Mouse (Mus musculus) hindbrain, postnatal 0 days (tissue): ENCODE measurements around the gene Fam171a2. TPM values are rescaled to one million over a fixed set of nuclear protein-coding genes. Genes with fewer than 3 reads are reported as not detected.
A peak's percentile ranks its signal among the peaks of the same experiment; 100 is the strongest.

ENCODE experiments used
- ATAC-seq: fragments of 200-750 bp; cut with Nextera tagmentation; 2 replicates; pipeline ENCODE4 v1.8.0; 2017; ENCODE audit warnings: mild to moderate bottlenecking, moderate TSS enrichment, moderate library complexity
- DNase-seq: peaks from one replicate; pipeline ENCODE4 v3.0.0-alpha.2; 2015; ENCODE audit warnings: low spot score
- H3K27ac ChIP-seq: fragments of 300-500 bp; sonication (generic); 2 replicates; pipeline ENCODE4 v1.5.1; 2014; ENCODE audit warnings: mild to moderate bottlenecking
- H3K27me3 ChIP-seq: fragments of 300-500 bp; sonication (generic); 2 replicates; pipeline ENCODE4 v1.6.1; 2014; ENCODE audit warnings: low read length, mixed read lengths; ENCODE audit not compliant: insufficient read depth
- H3K36me3 ChIP-seq: fragments of 300-500 bp; sonication (generic); 2 replicates; pipeline ENCODE4 v1.6.1; 2014; ENCODE audit warnings: low read length, mixed read lengths; ENCODE audit not compliant: insufficient read depth
- H3K4me1 ChIP-seq: fragments of 300-500 bp; sonication (generic); 2 replicates; pipeline ENCODE4 v1.6.1; 2014; ENCODE audit warnings: antibody characterized with exemption, low read length, mixed read lengths; ENCODE audit not compliant: insufficient read depth
- H3K4me2 ChIP-seq: fragments of 300-500 bp; sonication (generic); 2 replicates; pipeline ENCODE4 v1.6.1; 2014; ENCODE audit warnings: low read depth, mild to moderate bottlenecking, low read length, moderate library complexity, mixed read lengths
- H3K4me3 ChIP-seq: fragments of 300-500 bp; sonication (generic); 2 replicates; pipeline ENCODE4 v1.5.1; 2014; ENCODE audit warnings: low read length
- H3K9ac ChIP-seq: fragments of 300-500 bp; sonication (generic); replicated peaks from 2 replicates; pipeline ENCODE4 v1.6.1; 2014; ENCODE audit warnings: mild to moderate bottlenecking, low read length, moderate library complexity, mixed read lengths
- H3K9me3 ChIP-seq: fragments of 300-500 bp; sonication (generic); 2 replicates; pipeline ENCODE4 v1.6.1; 2016; ENCODE audit warnings: low read length, mixed read lengths
- CTCF ChIP-seq: IDR thresholded peaks from 2 replicates; pipeline ENCODE4 v1.5.1; 2016; ENCODE audit warnings: antibody characterized with exemption, control low read depth, low read depth
- WGBS: fragments of 180-500 bp; shearing (Covaris S2); extraction: QIAGEN DNeasy Blood & Tissue Kit; methylation state at CpG from one replicate; pipeline ENCODE4 v1.1.7; 2014; 5-methylcytosine and 5-hydroxymethylcytosine counted together
- polyA plus RNA-seq: library from polyadenylated mRNA; unstranded; fragments of >200 nt; fragmentation: Nextera tagmentation; extraction: Ambion mirVana; gene quantifications from 2 replicates; pipeline ENCODE4 v1.2.1, GENCODE M21; 2015
- total RNA-seq: library from RNA; depleted of rRNA; stranded (reverse); fragments of >200 nt; gene quantifications from 2 replicates; pipeline ENCODE4 v1.2.3, GENCODE M21; 2014

Gene Fam171a2
- total and polyA plus RNA-seq, 2 experiments from 2014 or later, result 20.6 to 546 TPM

DNA sequence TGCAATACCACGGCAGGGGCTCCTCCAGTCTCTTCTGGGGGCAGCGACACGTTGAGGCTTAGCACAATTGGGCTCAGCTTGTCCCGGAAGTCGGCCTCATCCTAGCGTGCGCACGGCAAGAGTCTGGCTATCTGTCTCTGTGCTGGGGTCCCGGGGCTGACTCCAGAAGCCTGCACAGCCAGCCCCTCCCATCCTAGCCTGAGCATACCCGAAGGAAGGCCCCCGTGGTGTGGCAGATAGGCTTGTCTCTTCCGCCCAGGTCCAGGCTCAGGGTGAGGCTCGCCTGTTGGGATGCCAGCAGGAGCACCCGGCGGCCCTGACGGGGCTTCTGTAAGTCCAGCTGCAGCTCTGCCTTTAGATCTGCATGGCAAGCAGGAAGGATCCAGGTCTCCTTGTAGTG, 13.1 kb upstream of the Fam171a2 start:
- ATAC-seq (no peak), DNase-seq (no peak)
- Histone ChIP-seq H3K4me1 (peaks cover 5% of the 10 kb centered on the region; the same call in 1 of the 2 replicates), H3K9ac (no peak overlapping the region), H3K4me2 (no peak overlapping the region), H3K27ac (no peak overlapping the region), H3K36me3 (no peaks in the 10 kb centered on the region), H3K9me3 (no peaks in the 10 kb centered on the region), H3K27me3 (no peaks in the 10 kb centered on the region), H3K4me3 (no peak overlapping the region)
- no peak for TF ChIP-seq CTCF
- WGBS, result 58% methylated on average over 16 of the region's 16 CpGs

GRCm38 (mm10) chr11:102455740-102456396, 8.4 kb upstream of the Fam171a2 start:
- no peaks in the 10 kb centered on the region for H3K27me3 ChIP-seq
- peak; percentile 86 for DNase-seq
- under 1% methylated on average over 36 of the region's 40 CpGs for WGBS
- peak overlapping the region; percentile 60; the same call in 1 of the 2 replicates for H3K27ac ChIP-seq
- H3K4me3 ChIP-seq, result peak overlapping the region; percentile 47
- no peaks in the 10 kb centered on the region for H3K9me3 ChIP-seq
- H3K9ac ChIP-seq, result peak overlapping the region; percentile 66
- peak overlapping the region; percentile 89 for H3K4me2 ChIP-seq
- ATAC-seq, result peak; percentile 89
- H3K36me3 ChIP-seq, result no peaks in the 10 kb centered on the region
- peaks cover 9% of the 10 kb centered on the region; the same call in 1 of the 2 replicates for H3K4me1 ChIP-seq
- peak; percentile 52 for TF ChIP-seq CTCF

DNA sequence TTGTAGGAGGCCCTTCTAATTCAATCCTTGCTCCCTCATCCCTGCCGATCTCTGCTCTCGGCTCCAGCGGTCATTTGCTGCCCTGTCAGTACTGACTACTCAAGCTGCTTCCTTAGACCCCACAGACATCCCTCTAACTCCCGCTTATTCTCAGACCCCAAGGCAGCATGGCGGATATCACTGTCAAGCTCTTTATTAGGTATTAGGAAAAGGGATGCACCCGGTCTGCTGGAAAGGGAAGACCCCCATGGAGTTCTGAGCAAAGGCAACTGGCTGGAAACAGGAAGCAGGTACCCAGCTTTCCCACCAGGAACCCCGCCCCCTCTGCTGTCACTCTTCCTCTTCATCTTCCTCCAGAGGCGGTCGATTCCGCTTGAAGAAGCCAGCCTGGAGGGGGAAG, 5.6 kb upstream of the Fam171a2 start:
- H3K4me3 ChIP-seq, result no peak overlapping the region
- H3K27me3 ChIP-seq, result no peaks in the 10 kb centered on the region
- no peak overlapping the region for H3K9ac ChIP-seq
- ATAC-seq (no peak), DNase-seq (no peak)
- no peak overlapping the region for H3K27ac ChIP-seq
- H3K4me1 ChIP-seq, result peaks cover 11% of the 10 kb centered on the region; the same call in 1 of the 2 replicates
- H3K9me3 ChIP-seq, result no peaks in the 10 kb centered on the region
- H3K4me2 ChIP-seq, result no peak overlapping the region
- H3K36me3 ChIP-seq, result no peaks in the 10 kb centered on the region
- WGBS, result 26% methylated on average over 10 of the region's 10 CpGs
- no peak for TF ChIP-seq CTCF

DNA sequence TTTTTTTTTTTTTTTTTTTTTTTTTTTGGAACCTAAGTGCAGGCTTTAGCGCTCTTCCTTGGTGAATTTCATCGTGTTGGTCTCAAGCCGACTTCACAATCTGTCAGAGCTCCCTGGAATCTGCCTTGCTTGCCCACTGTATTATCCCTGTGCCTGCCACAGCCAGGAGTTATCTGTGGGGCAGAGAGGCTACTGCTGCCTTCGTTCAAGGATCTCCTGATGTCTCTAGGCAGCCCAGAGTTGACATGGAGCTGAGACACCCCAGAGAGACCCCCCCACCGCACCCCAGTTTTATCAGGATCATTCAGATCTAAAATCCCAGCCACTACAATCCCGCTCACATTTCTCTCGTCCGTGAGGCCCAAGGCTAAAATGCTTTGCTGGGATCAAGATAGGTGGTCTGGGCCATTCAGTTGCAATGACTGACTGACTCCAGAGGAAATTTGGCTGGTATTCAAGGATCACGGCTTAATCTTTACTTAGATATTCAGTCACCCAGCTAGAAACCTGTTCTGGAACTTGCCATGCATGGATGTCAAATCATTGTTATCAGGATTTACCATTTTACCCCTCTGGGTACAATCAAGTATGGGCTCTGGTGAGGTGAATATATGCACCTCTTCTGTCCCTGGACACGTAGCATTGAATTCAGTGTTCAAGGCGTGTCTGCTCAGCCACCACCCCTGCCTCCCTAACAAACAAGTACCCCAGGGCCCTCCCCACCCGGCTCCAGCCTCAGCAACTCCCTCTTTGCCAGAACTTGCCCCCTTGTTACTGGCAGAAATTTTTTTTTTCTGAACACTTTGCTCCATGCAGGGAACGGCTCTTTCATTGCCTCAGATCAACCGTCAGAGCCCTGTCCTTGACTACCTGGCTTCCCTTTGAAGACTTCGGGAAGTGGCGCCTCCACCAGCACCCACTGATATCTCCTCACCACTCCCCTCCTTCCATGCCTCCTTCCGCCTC, 1.8 kb upstream of the Fam171a2 start:
- Histone ChIP-seq H3K4me1 (peaks cover 21% of the 10 kb centered on the region; the same call in 1 of the 2 replicates), H3K9me3 (no peaks in the 10 kb centered on the region), H3K4me2 (no peak overlapping the region), H3K27ac (no peak overlapping the region), H3K9ac (no peak overlapping the region), H3K27me3 (no peaks in the 10 kb centered on the region), H3K36me3 (no peaks in the 10 kb centered on the region), H3K4me3 (no peak overlapping the region)
- no peak for TF ChIP-seq CTCF
- DNase-seq (no peak), ATAC-seq (no peak)
- WGBS, result 44% methylated on average over 17 of the region's 17 CpGs

- DNase-seq (peak; percentile 49), ATAC-seq (no peak)
- 0 out of 2 replicates have a peak, but pooled peaks have one; percentile 9 for TF ChIP-seq CTCF
- 0 out of 2 replicates have a peak overlapping the region, but pooled peaks have one; percentile 96 for H3K27ac ChIP-seq
- no peaks in the 10 kb centered on the region for H3K9me3 ChIP-seq
- peaks cover 21% of the 10 kb centered on the region; the same call in 1 of the 2 replicates for H3K4me1 ChIP-seq
- peak overlapping the region; percentile 15; the same call in 1 of the 2 replicates for H3K4me3 ChIP-seq
- peak overlapping the region; percentile 80; the same call in 1 of the 2 replicates for H3K4me2 ChIP-seq
- H3K9ac ChIP-seq, result no peak overlapping the region
- 17% methylated on average over 8 of the region's 8 CpGs for WGBS
- no peaks in the 10 kb centered on the region for H3K36me3 ChIP-seq
- no peaks in the 10 kb centered on the region for H3K27me3 ChIP-seq
Measured at GRCm38 (mm10) chr11:102448327-102448726, 845 bp upstream of the Fam171a2 start.

GRCm38 (mm10) chr11:102446581-102447461, 661 bp downstream of the Fam171a2 start:
- Histone ChIP-seq H3K9ac (peak overlapping the region; percentile 99), H3K27me3 (no peaks in the 10 kb centered on the region), H3K27ac (peak overlapping the region; percentile 96), H3K4me3 (peak overlapping the region; percentile 95), H3K9me3 (no peaks in the 10 kb centered on the region), H3K36me3 (peaks cover 12% of the 10 kb centered on the region; the same call in 1 of the 2 replicates), H3K4me1 (peaks cover 21% of the 10 kb centered on the region; the same call in 1 of the 2 replicates), H3K4me2 (peak overlapping the region; percentile 80)
- peak; percentile 66 for DNase-seq
- peak; percentile 59 for ATAC-seq
- no peak for TF ChIP-seq CTCF
- 2% methylated on average over 43 of the region's 49 CpGs for WGBS
